Mouse (Mus musculus) liver, embryonic 16.5 days (tissue): ENCODE results near the gene Kcnq4. TPM values are rescaled to one million over a fixed set of nuclear protein-coding genes. Genes with fewer than 3 reads are reported as not detected.

ENCODE experiments used
- ATAC-seq: fragments of 200-750 bp; cut with Nextera tagmentation; 2 replicates; pipeline ENCODE4 v1.8.0; 2017; ENCODE audit warnings: low read depth, mild to moderate bottlenecking, moderate number of reproducible peaks, moderate library complexity
- H3K27ac ChIP-seq: fragments of 300-500 bp; sonication (generic); 2 replicates; pipeline ENCODE4 v1.5.1; 2014; ENCODE audit warnings: mild to moderate bottlenecking, low read length
- H3K27me3 ChIP-seq: fragments of 300-500 bp; sonication (generic); 2 replicates; pipeline ENCODE4 v1.6.1; 2014; ENCODE audit warnings: low read depth, low read length, mixed read lengths; ENCODE audit not compliant: control insufficient read depth, insufficient read depth
- H3K36me3 ChIP-seq: fragments of 300-500 bp; sonication (generic); 2 replicates; pipeline ENCODE4 v1.6.1; 2014; ENCODE audit warnings: mild to moderate bottlenecking; ENCODE audit not compliant: control insufficient read depth, insufficient read depth
- H3K4me1 ChIP-seq: fragments of 300-500 bp; sonication (generic); 2 replicates; pipeline ENCODE4 v1.6.1; 2014; ENCODE audit warnings: low read depth, low read length, mixed read lengths; ENCODE audit not compliant: control insufficient read depth
- H3K4me2 ChIP-seq: fragments of 300-500 bp; sonication (generic); 2 replicates; pipeline ENCODE4 v1.6.1; 2014; ENCODE audit warnings: low read depth, low read length, mixed read lengths
- H3K4me3 ChIP-seq: fragments of 300-500 bp; sonication (generic); 2 replicates; pipeline ENCODE4 v1.5.1; 2014; ENCODE audit warnings: low read depth, mild to moderate bottlenecking, low read length
- H3K9ac ChIP-seq: fragments of 300-500 bp; sonication (generic); 2 replicates; pipeline ENCODE4 v1.6.1; 2014; ENCODE audit warnings: low read depth, low read length
- H3K9me3 ChIP-seq: fragments of 300-500 bp; sonication (generic); replicated peaks from 2 replicates; pipeline ENCODE4 v1.6.1; 2016; ENCODE audit warnings: low read length; ENCODE audit not compliant: control insufficient read depth
- WGBS: fragments of 180-500 bp; shearing (Covaris S2); extraction: QIAGEN DNeasy Blood & Tissue Kit; methylation state at CpG from one replicate; pipeline ENCODE4 v1.1.7; 2014; ENCODE audit not compliant: insufficient replicate concordance; 5-methylcytosine and 5-hydroxymethylcytosine counted together
- microRNA counts: library from miRNA; unstranded; fragments of <30 nt; microRNA quantifications from one replicate; lab custom pipeline; 2016
- microRNA-seq: library from miRNA; unstranded; fragments of <30 nt; microRNA quantifications from one replicate; pipeline ENCODE4, GENCODE M21; 2016
- polyA plus RNA-seq: library from polyadenylated mRNA; unstranded; fragments of >200 nt; fragmentation: Nextera tagmentation; extraction: Ambion mirVana; gene quantifications from 2 replicates; pipeline ENCODE4 v1.2.1, GENCODE M21; 2015

The Kcnq4 gene
- polyA plus RNA-seq, 1 experiment from 2014 or later, result 0.14 TPM

GRCm38 (mm10) chr4:120660485-120660884, 87.9 kb downstream of the Kcnq4 start:
- no peaks in the 10 kb centered on the region for H3K36me3 ChIP-seq
- no peak for ATAC-seq
- H3K4me2 ChIP-seq, result no peak overlapping the region
- no peak overlapping the region for H3K9ac ChIP-seq
- 58% methylated on average over 4 of the region's 4 CpGs for WGBS
- no peaks in the 10 kb centered on the region for H3K9me3 ChIP-seq
- H3K4me3 ChIP-seq, result no peak overlapping the region
- no peaks in the 10 kb centered on the region for H3K27me3 ChIP-seq
- H3K4me1 ChIP-seq, result peaks cover 25% of the 10 kb centered on the region
- H3K27ac ChIP-seq, result no peak overlapping the region

- 67% methylated on average over 8 of the region's 8 CpGs for WGBS
- no peak overlapping the region for H3K4me2 ChIP-seq
- no peak for ATAC-seq
Observed at GRCm38 (mm10) chr4:120655898-120656297, 92.5 kb downstream of the Kcnq4 start.

GRCm38 (mm10) chr4:120650208-120650592, 98.2 kb downstream of the Kcnq4 start:
- Histone ChIP-seq H3K4me3 (peak overlapping the region; percentile 64), H3K27me3 (peaks cover 30% of the 10 kb centered on the region), H3K9ac (peak overlapping the region; percentile 62; the same call in 1 of the 2 replicates), H3K4me2 (peak overlapping the region; percentile 89), H3K4me1 (peaks cover 12% of the 10 kb centered on the region), H3K36me3 (no peaks in the 10 kb centered on the region), H3K27ac (no peak overlapping the region), H3K9me3 (no peaks in the 10 kb centered on the region)
- 19% methylated on average over 7 of the region's 7 CpGs for WGBS
- no peak; the same call in 1 of the 2 replicates for ATAC-seq

More at GRCm38 (mm10) chr4:120655898-120656297, 92.5 kb downstream of the Kcnq4 start:
- Histone ChIP-seq H3K9ac (no peak overlapping the region), H3K27ac (no peak overlapping the region), H3K4me1 (no peaks in the 10 kb centered on the region), H3K4me3 (no peak overlapping the region), H3K36me3 (no peaks in the 10 kb centered on the region), H3K27me3 (no peaks in the 10 kb centered on the region; the same call in 1 of the 2 replicates), H3K9me3 (no peaks in the 10 kb centered on the region)

GRCm38 (mm10) chr4:120649369-120650207, 98.8 kb downstream of the Kcnq4 start:
- no peaks in the 10 kb centered on the region for H3K36me3 ChIP-seq
- ATAC-seq, result peak; percentile 93
- peak overlapping the region; percentile 64 for H3K4me3 ChIP-seq
- H3K27me3 ChIP-seq, result peaks cover 30% of the 10 kb centered on the region
- H3K27ac ChIP-seq, result no peak overlapping the region
- peaks cover 12% of the 10 kb centered on the region for H3K4me1 ChIP-seq
- H3K4me2 ChIP-seq, result peak overlapping the region; percentile 89
- peak overlapping the region; percentile 62 for H3K9ac ChIP-seq
- no peaks in the 10 kb centered on the region for H3K9me3 ChIP-seq
- WGBS, result 4% methylated on average over 54 of the region's 55 CpGs

MicroRNA genes within 50 kb of the gene (microRNA counts, 519-probe panel; counts per million panel counts)
- microRNA mmu-miR-30e (lab: Ali Mortazavi, UCI), result 2,376 counts per million, percentile 56 among the panel's probes with 10 or more counts

Small RNA genes lying within 50 kb of the gene (microRNA-seq; reads per million reads assigned to microRNA genes)
- gene Mir30c-1 (93.3 reads per million, percentile 53 among the genes with 10 or more reads in this experiment), gene Mir30e (not detected), gene Mir30f (not detected)

Other genes starting within 250 kb of the Kcnq4 start
- not detected in 2 replicates for gene Slfnl1, start 216.4 kb downstream of the Kcnq4 start, polyA plus RNA-seq
- 20.3 and 23.7 TPM in 2 replicates for gene Ctps, start 178.3 kb downstream of the Kcnq4 start, polyA plus RNA-seq
- gene Gm8439, start 159.9 kb downstream of the Kcnq4 start, polyA plus RNA-seq, result 0.32 TPM in 1 of 2 replicates, not detected in the other
- gene Cited4, start 82.0 kb downstream of the Kcnq4 start, polyA plus RNA-seq, result 44.1 and 44.3 TPM in 2 replicates
- gene Nfyc, start 83.0 kb upstream of the Kcnq4 start, polyA plus RNA-seq, result 44.6 and 47.4 TPM in 2 replicates
- 0.21 and 0.25 TPM in 2 replicates for gene Rims3, start 106.2 kb upstream of the Kcnq4 start, polyA plus RNA-seq
- gene Exo5, start 176.4 kb upstream of the Kcnq4 start, polyA plus RNA-seq, result 5.4 and 5.7 TPM in 2 replicates
- gene Zfp69, start 203.1 kb upstream of the Kcnq4 start, polyA plus RNA-seq, result 1.6 TPM in 2 replicates